11 mouse cellular contexts compared by ENCODE assay signal in the genomic region with DNA sequence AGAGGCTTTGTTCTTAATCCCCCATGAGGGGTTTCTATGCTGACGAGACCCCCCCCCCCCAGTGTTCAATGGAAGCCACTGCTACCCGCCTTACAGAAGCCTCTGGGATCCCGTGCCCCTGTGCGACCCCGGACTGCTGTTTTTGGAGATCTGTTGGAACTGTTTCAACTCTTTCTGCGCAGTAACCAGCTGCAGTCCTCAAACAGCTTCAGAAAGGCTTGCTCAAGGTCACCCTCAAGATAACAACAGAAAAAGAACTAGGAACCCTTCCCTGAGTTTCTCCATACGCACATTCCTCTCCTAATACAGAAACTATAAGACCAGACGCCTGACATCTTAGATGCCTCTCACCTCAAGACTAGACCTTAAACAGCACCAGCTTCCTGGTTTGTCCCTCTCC. TPM values are rescaled to one million over a fixed set of nuclear protein-coding genes. Genes with fewer than 3 reads are reported as not detected.
DNase-seq lines count a peak whose midpoint lies in the region; ATAC-seq lines count a peak whose summit lies in the region.
"Had no signal": no experiment of that assay in that cellular context is flagged by ENCODE, and none has a peak within 500 bp of the region (broad histone marks: within the 10 kb centered on the region; RNA-seq: fewer than 3 reads in every experiment).

No protein-coding gene starts in this region.

- 11% methylated on average over 8 of the region's 8 CpGs for WGBS in forebrain, embryonic 14.5 days
- 10% methylated on average over 8 of the region's 8 CpGs for WGBS in forebrain, embryonic 13.5 days
- 16% methylated on average over 8 of the region's 8 CpGs for WGBS in neural tube, embryonic 12.5 days
- WGBS in hindbrain, embryonic 13.5 days, result 14% methylated on average over 8 of the region's 8 CpGs

- peak; percentile 19; the same call in 1 of the 2 replicates for ATAC-seq in forebrain, embryonic 14.5 days
- ATAC-seq in forebrain, embryonic 13.5 days, result no peak
- ATAC-seq in neural tube, embryonic 12.5 days (ENCODE audit: low FRiP score, low read depth), result no peak
- no peak for ATAC-seq in hindbrain, embryonic 13.5 days (ENCODE audit: low FRiP score)
- ATAC-seq in erythroid progenitor cell, adult 5-6 weeks (replicated peaks; ENCODE audit: low FRiP score, poor library complexity, severe bottlenecking), result no peak

- peaks cover 18% of the 10 kb centered on the region; the same call in 1 of the 2 replicates for H3K27me3 ChIP-seq in forebrain, embryonic 14.5 days (replicated peaks; ENCODE audit: control insufficient read depth, insufficient read depth, low read length)
- H3K27me3 ChIP-seq in forebrain, embryonic 13.5 days, result peaks cover 44% of the 10 kb centered on the region
- peaks cover 10% of the 10 kb centered on the region for H3K27me3 ChIP-seq in neural tube, embryonic 12.5 days (replicated peaks)
- peaks cover 26% of the 10 kb centered on the region for H3K27me3 ChIP-seq in hindbrain, embryonic 13.5 days

- H3K9ac ChIP-seq in forebrain, embryonic 14.5 days (ENCODE audit: low read length), result no peak overlapping the region
- no peak overlapping the region; the same call in 1 of the 2 replicates for H3K9ac ChIP-seq in forebrain, embryonic 13.5 days
- H3K9ac ChIP-seq in neural tube, embryonic 12.5 days, result no peak overlapping the region
- no peak overlapping the region for H3K9ac ChIP-seq in hindbrain, embryonic 13.5 days

- DNase-seq in forebrain, embryonic 14.5 days (ENCODE audit: low spot score), result peak; percentile 24
- DNase-seq in neural tube, embryonic 10.5 days (ENCODE audit: extremely low spot score, low spot score), result no peak
- peak; percentile 45 for DNase-seq in testis, postnatal 14 days (ENCODE audit: low spot score)
- DNase-seq in gastrocnemius, postnatal 10 days, result no peak

- peaks cover 6% of the 10 kb centered on the region; the same call in 1 of the 2 replicates for H3K4me1 ChIP-seq in forebrain, embryonic 14.5 days (ENCODE audit: control insufficient read depth, insufficient read depth, low read length)
- peaks cover 35% of the 10 kb centered on the region for H3K4me1 ChIP-seq in forebrain, embryonic 13.5 days
- peaks cover 35% of the 10 kb centered on the region for H3K4me1 ChIP-seq in neural tube, embryonic 12.5 days
- peaks cover 36% of the 10 kb centered on the region for H3K4me1 ChIP-seq in hindbrain, embryonic 13.5 days (replicated peaks)

- H3K4me2 ChIP-seq in forebrain, embryonic 14.5 days (ENCODE audit: low read length), result no peak overlapping the region
- H3K4me2 ChIP-seq in forebrain, embryonic 13.5 days, result no peak overlapping the region
- peak overlapping the region; percentile 4 for H3K4me2 ChIP-seq in neural tube, embryonic 12.5 days (replicated peaks)
- H3K4me2 ChIP-seq in hindbrain, embryonic 13.5 days, result no peak overlapping the region

- no peaks in the 10 kb centered on the region for H3K9me3 ChIP-seq in forebrain, embryonic 14.5 days (replicated peaks; ENCODE audit: control insufficient read depth, low read length)
- no peaks in the 10 kb centered on the region for H3K9me3 ChIP-seq in forebrain, embryonic 13.5 days (replicated peaks)
- H3K9me3 ChIP-seq in neural tube, embryonic 12.5 days, result no peaks in the 10 kb centered on the region
- no peaks in the 10 kb centered on the region for H3K9me3 ChIP-seq in hindbrain, embryonic 13.5 days

- H3K4me3 ChIP-seq in forebrain, embryonic 14.5 days (ENCODE audit: low read depth, low read length), result no peak overlapping the region
- no peak overlapping the region for H3K4me3 ChIP-seq in forebrain, embryonic 13.5 days
- H3K4me3 ChIP-seq in neural tube, embryonic 12.5 days, result no peak overlapping the region
- H3K4me3 ChIP-seq in hindbrain, embryonic 13.5 days, result no peak overlapping the region
- H3K4me3 ChIP-seq: megakaryocyte, embryonic 14.5 days had no signal

- H3K27ac ChIP-seq in forebrain, embryonic 14.5 days (ENCODE audit: low read depth, low read length), result no peak overlapping the region
- H3K27ac ChIP-seq in forebrain, embryonic 13.5 days, result no peak overlapping the region; the same call in 1 of the 2 replicates
- no peak overlapping the region for H3K27ac ChIP-seq in neural tube, embryonic 12.5 days
- peak overlapping the region; percentile 53; the same call in 1 of the 2 replicates for H3K27ac ChIP-seq in hindbrain, embryonic 13.5 days

- no peaks in the 10 kb centered on the region for H3K36me3 ChIP-seq in forebrain, embryonic 14.5 days (ENCODE audit: control insufficient read depth, insufficient read depth, low read length)
- no peaks in the 10 kb centered on the region for H3K36me3 ChIP-seq in forebrain, embryonic 13.5 days (ENCODE audit: poor library complexity, severe bottlenecking)
- H3K36me3 ChIP-seq in neural tube, embryonic 12.5 days, result no peaks in the 10 kb centered on the region
- no peaks in the 10 kb centered on the region for H3K36me3 ChIP-seq in hindbrain, embryonic 13.5 days

RNA-seq across cellular contexts. Expression of a gene that starts 7.0 kb away (rescaled TPM):
- 9.7 and 10.2 TPM in 2 replicates for polyA plus RNA-seq in forebrain, embryonic 14.5 days (2014; fragmentation: Nextera tagmentation; extraction: Ambion mirVana)
- polyA plus RNA-seq in forebrain, embryonic 13.5 days (2015; fragmentation: Nextera tagmentation; extraction: Ambion mirVana), result 6.2 and 8.8 TPM in 2 replicates
- polyA plus RNA-seq in neural tube, embryonic 12.5 days (2016; fragmentation: Nextera tagmentation; extraction: Ambion mirVana), result 5.9 and 6.2 TPM in 2 replicates
- 25.1 and 44.1 TPM in 2 replicates for polyA plus RNA-seq in hindbrain, embryonic 13.5 days (2015; fragmentation: Nextera tagmentation; extraction: Ambion mirVana)
- total RNA-seq in gastrocnemius, postnatal 10 days (2021), result 10 to 100 TPM; 11.6 to 11.8 TPM
- total RNA-seq in erythroid progenitor cell, adult 5-6 weeks (2015; ENCODE audit: low replicate concordance), result 1.7 and 3.6 TPM in 2 replicates
- total RNA-seq in erythroid progenitor cell, adult 5-6 weeks (2017; ENCODE audit: low replicate concordance), result not detected in 2 replicates

RNA-seq across cellular contexts. Expression of a gene that starts 24.7 kb away (rescaled TPM):
- 0.13 and 0.36 TPM in 2 replicates for polyA plus RNA-seq in forebrain, embryonic 14.5 days (2014; fragmentation: Nextera tagmentation; extraction: Ambion mirVana)
- 0.32 and 0.37 TPM in 2 replicates for polyA plus RNA-seq in forebrain, embryonic 13.5 days (2015; fragmentation: Nextera tagmentation; extraction: Ambion mirVana)
- polyA plus RNA-seq in neural tube, embryonic 12.5 days (2016; fragmentation: Nextera tagmentation; extraction: Ambion mirVana), result 0.20 and 0.24 TPM in 2 replicates
- 0.32 and 0.48 TPM in 2 replicates for polyA plus RNA-seq in hindbrain, embryonic 13.5 days (2015; fragmentation: Nextera tagmentation; extraction: Ambion mirVana)
- not detected for total RNA-seq in gastrocnemius, postnatal 10 days (2021)
- total RNA-seq in erythroid progenitor cell, adult 5-6 weeks (2015; ENCODE audit: low replicate concordance), result not detected in 2 replicates
- 0.39 TPM in 1 of 2 replicates, not detected in the other for total RNA-seq in erythroid progenitor cell, adult 5-6 weeks (2017; ENCODE audit: low replicate concordance)

RNA-seq across cellular contexts. Expression of a gene that starts 33.3 kb away (rescaled TPM):
- polyA plus RNA-seq in forebrain, embryonic 14.5 days (2014; fragmentation: Nextera tagmentation; extraction: Ambion mirVana), result 45.0 and 49.2 TPM in 2 replicates
- polyA plus RNA-seq in forebrain, embryonic 13.5 days (2015; fragmentation: Nextera tagmentation; extraction: Ambion mirVana), result 33.8 and 43.0 TPM in 2 replicates
- 30.1 and 30.8 TPM in 2 replicates for polyA plus RNA-seq in neural tube, embryonic 12.5 days (2016; fragmentation: Nextera tagmentation; extraction: Ambion mirVana)
- 35.4 and 42.4 TPM in 2 replicates for polyA plus RNA-seq in hindbrain, embryonic 13.5 days (2015; fragmentation: Nextera tagmentation; extraction: Ambion mirVana)
- total RNA-seq in gastrocnemius, postnatal 10 days (2021), result 10 to 100 TPM; 42.2 to 44.7 TPM
- 1.1 and 4.2 TPM in 2 replicates for total RNA-seq in erythroid progenitor cell, adult 5-6 weeks (2015; ENCODE audit: low replicate concordance)
- total RNA-seq in erythroid progenitor cell, adult 5-6 weeks (2017; ENCODE audit: low replicate concordance), result 4.0 and 4.1 TPM in 2 replicates

RNA-seq across cellular contexts. Expression of a gene that starts 35.8 kb away (rescaled TPM):
- 0.88 and 1.9 TPM in 2 replicates for polyA plus RNA-seq in forebrain, embryonic 14.5 days (2014; fragmentation: Nextera tagmentation; extraction: Ambion mirVana)
- polyA plus RNA-seq in forebrain, embryonic 13.5 days (2015; fragmentation: Nextera tagmentation; extraction: Ambion mirVana), result 2.6 and 8.3 TPM in 2 replicates
- polyA plus RNA-seq in neural tube, embryonic 12.5 days (2016; fragmentation: Nextera tagmentation; extraction: Ambion mirVana), result 5.4 and 7.6 TPM in 2 replicates
- 4.4 and 6.0 TPM in 2 replicates for polyA plus RNA-seq in hindbrain, embryonic 13.5 days (2015; fragmentation: Nextera tagmentation; extraction: Ambion mirVana)
- 1 to 10 TPM in 1 of 2 experiments, not detected in 1; 4.2 TPM for total RNA-seq in gastrocnemius, postnatal 10 days (2021)
- 16.8 TPM in 1 of 2 replicates, not detected in the other for total RNA-seq in erythroid progenitor cell, adult 5-6 weeks (2015; ENCODE audit: low replicate concordance)
- not detected in 2 replicates for total RNA-seq in erythroid progenitor cell, adult 5-6 weeks (2017; ENCODE audit: low replicate concordance)
- polyA plus RNA-seq: C2C12 had no signal

RNA-seq across cellular contexts. Expression of a gene that starts 38.5 kb away (rescaled TPM):
- polyA plus RNA-seq in forebrain, embryonic 14.5 days (2014; fragmentation: Nextera tagmentation; extraction: Ambion mirVana), result 0.09 and 0.22 TPM in 2 replicates
- polyA plus RNA-seq in forebrain, embryonic 13.5 days (2015; fragmentation: Nextera tagmentation; extraction: Ambion mirVana), result 0.22 TPM in 1 of 2 replicates, not detected in the other
- 6.5 and 7.8 TPM in 2 replicates for polyA plus RNA-seq in neural tube, embryonic 12.5 days (2016; fragmentation: Nextera tagmentation; extraction: Ambion mirVana)
- 4.9 and 7.9 TPM in 2 replicates for polyA plus RNA-seq in hindbrain, embryonic 13.5 days (2015; fragmentation: Nextera tagmentation; extraction: Ambion mirVana)
- 100 to 1,000 TPM; 478 to 752 TPM for total RNA-seq in gastrocnemius, postnatal 10 days (2021)
- not detected in 2 replicates for total RNA-seq in erythroid progenitor cell, adult 5-6 weeks (2015; ENCODE audit: low replicate concordance)
- not detected in 2 replicates for total RNA-seq in erythroid progenitor cell, adult 5-6 weeks (2017; ENCODE audit: low replicate concordance)
- total RNA-seq: layer of hippocampus, adult 8-10 months had no signal

Comparison
In these comparisons a context has a peak if more than half of its experiments do, and no peak if none do; other contexts are left out.
1. DNase-seq: peak in forebrain, embryonic 14.5 days (single experiment) and testis, postnatal 14 days (single experiment); none in neural tube, embryonic 10.5 days (single experiment) and gastrocnemius, postnatal 10 days (single experiment).